Mouse (Mus musculus) stomach, embryonic 16.5 days (tissue): ENCODE data around the gene Magi1. TPM values are rescaled to one million over a fixed set of nuclear protein-coding genes. Genes with fewer than 3 reads are reported as not detected.
"Not testable (repeated sequence)": the region's sequence is repeated elsewhere in the genome, so short reads cannot be mapped to it uniquely, and the experiment has no call there.

ENCODE experiments used
- ATAC-seq: fragments of 200-750 bp; cut with Nextera tagmentation; 2 replicates; pipeline ENCODE4 v1.8.0; 2017; ENCODE audit warnings: moderate number of reproducible peaks, moderate TSS enrichment; ENCODE audit not compliant: insufficient read depth, low FRiP score
- H3K27ac ChIP-seq: fragments of 300-500 bp; sonication (generic); 2 replicates; pipeline ENCODE4 v1.5.1; 2014; ENCODE audit warnings: low read length
- H3K27me3 ChIP-seq: fragments of 300-500 bp; sonication (generic); 2 replicates; pipeline ENCODE4 v1.6.1; 2014; ENCODE audit warnings: low read length, control low read depth, mixed read lengths; ENCODE audit not compliant: control insufficient read depth, insufficient read depth
- H3K36me3 ChIP-seq: fragments of 300-500 bp; sonication (generic); 2 replicates; pipeline ENCODE4 v1.6.1; 2014; ENCODE audit warnings: low read length; ENCODE audit not compliant: control insufficient read depth, insufficient read depth
- H3K4me1 ChIP-seq: fragments of 300-500 bp; sonication (generic); 2 replicates; pipeline ENCODE4 v1.6.1; 2014; ENCODE audit warnings: low read length, control low read depth, mixed read lengths; ENCODE audit not compliant: control insufficient read depth, insufficient read depth
- H3K4me2 ChIP-seq: fragments of 300-500 bp; sonication (generic); 2 replicates; pipeline ENCODE4 v1.6.1; 2014; ENCODE audit warnings: low read depth, low read length, mixed read lengths
- H3K4me3 ChIP-seq: fragments of 300-500 bp; sonication (generic); replicated peaks from 2 replicates; pipeline ENCODE4 v1.5.1; 2014; ENCODE audit warnings: mild to moderate bottlenecking, low read length
- H3K9ac ChIP-seq: fragments of 300-500 bp; sonication (generic); 2 replicates; pipeline ENCODE4 v1.6.1; 2014; ENCODE audit warnings: low read length
- H3K9me3 ChIP-seq: fragments of 300-500 bp; sonication (generic); replicated peaks from 2 replicates; pipeline ENCODE4 v1.6.1; 2016; ENCODE audit warnings: low read length, control low read depth; ENCODE audit not compliant: control insufficient read depth
- WGBS: fragments of 180-500 bp; shearing (Covaris S2); extraction: QIAGEN DNeasy Blood & Tissue Kit; methylation state at CpG from one replicate; pipeline ENCODE4 v1.1.7; 2014; 5-methylcytosine and 5-hydroxymethylcytosine counted together
- polyA plus RNA-seq: library from polyadenylated mRNA; unstranded; fragments of >200 nt; fragmentation: Nextera tagmentation; extraction: Ambion mirVana; gene quantifications from 2 replicates; pipeline ENCODE4 v1.2.1, GENCODE M21; 2015

Gene Magi1
- polyA plus RNA-seq, 1 experiment from 2014 or later = 8.7 TPM

- H3K36me3 ChIP-seq, H3K4me2 ChIP-seq, H3K27me3 ChIP-seq, ATAC-seq, H3K4me3 ChIP-seq, H3K9me3 ChIP-seq, H3K4me1 ChIP-seq, H3K9ac ChIP-seq, H3K27ac ChIP-seq: not testable (repeated sequence)
- WGBS = 64% methylated on average over 2 of the region's 2 CpGs
These were observed 280.1 kb downstream of the Magi1 start for GRCm38 (mm10) chr6:94003586-94003985.

DNA sequence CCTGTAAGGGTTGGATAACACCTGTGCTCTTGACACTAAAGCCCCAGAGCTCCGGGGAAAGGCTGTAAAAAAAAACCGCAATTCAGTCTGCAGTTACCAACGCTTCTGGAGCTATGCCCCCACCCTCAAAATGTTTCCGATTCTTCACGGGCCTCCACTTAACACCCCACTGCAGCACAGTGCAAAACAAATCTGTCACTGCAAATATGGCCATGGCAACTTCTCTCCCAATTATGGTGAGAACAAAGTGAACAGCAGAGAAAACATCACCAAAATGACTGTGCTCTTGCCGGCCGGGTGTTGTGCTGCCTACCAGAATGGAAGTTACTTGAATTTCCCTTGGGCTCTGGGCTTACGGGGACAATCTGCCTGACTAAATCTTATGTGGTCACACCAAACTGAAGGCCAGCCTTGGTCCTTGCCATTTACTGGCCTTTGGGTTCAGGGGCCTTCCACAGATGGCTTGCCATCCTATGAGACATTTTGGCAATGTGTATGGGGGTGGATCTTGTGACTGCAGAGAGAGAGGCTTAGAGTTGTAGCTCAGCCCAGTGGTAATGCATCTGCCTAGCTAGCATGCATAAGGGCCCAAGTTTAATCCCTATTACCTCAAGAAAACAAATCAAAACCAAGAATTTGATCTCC lies 286.8 kb downstream of the Magi1 start:
- 90% methylated on average over 8 of the region's 8 CpGs for WGBS
- ATAC-seq = no peak
- H3K4me1 ChIP-seq = no peaks in the 10 kb centered on the region

DNA sequence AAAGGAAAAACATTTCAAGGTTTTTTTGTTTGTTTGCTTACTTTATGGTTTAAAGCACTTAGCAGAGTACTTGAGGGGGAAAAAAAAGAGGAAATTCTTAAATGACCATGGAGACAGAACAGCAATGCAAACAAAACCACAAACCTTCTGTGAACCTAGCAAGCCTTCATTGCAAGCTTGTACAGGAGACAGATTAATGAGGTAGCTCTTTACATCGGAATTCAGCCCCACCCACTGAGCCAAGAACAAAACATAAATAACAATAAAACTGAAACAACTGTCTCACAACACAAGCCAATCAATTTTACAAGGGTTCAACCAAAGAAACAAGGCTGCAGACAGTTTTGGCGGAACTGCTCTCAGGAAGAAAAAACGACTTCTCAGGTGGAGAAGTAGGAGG lies 296.2 kb downstream of the Magi1 start:
- Histone ChIP-seq H3K36me3 (no peaks in the 10 kb centered on the region), H3K27ac (no peak overlapping the region)
- no peak for ATAC-seq

More for the DNA sequence above, 286.8 kb downstream of the Magi1 start:
- Histone ChIP-seq H3K27me3 (no peaks in the 10 kb centered on the region), H3K9ac (no peak overlapping the region), H3K4me2 (no peak overlapping the region), H3K27ac (no peak overlapping the region), H3K4me3 (no peak overlapping the region), H3K9me3 (no peaks in the 10 kb centered on the region), H3K36me3 (no peaks in the 10 kb centered on the region)

GRCm38 (mm10) chr6:93985111-93985510 lies 298.6 kb downstream of the Magi1 start:
- Histone ChIP-seq H3K4me2 (no peak overlapping the region), H3K27me3 (no peaks in the 10 kb centered on the region), H3K9ac (no peak overlapping the region), H3K9me3 (no peaks in the 10 kb centered on the region), H3K27ac (no peak overlapping the region), H3K4me1 (peaks cover 3% of the 10 kb centered on the region; the same call in 1 of the 2 replicates), H3K4me3 (no peak overlapping the region), H3K36me3 (no peaks in the 10 kb centered on the region)
- 67% methylated on average over 9 of the region's 9 CpGs for WGBS
- ATAC-seq = no peak

More for the DNA sequence above, 296.2 kb downstream of the Magi1 start:
- Histone ChIP-seq H3K9me3 (no peaks in the 10 kb centered on the region), H3K4me2 (no peak overlapping the region), H3K4me3 (no peak overlapping the region), H3K27me3 (no peaks in the 10 kb centered on the region), H3K9ac (no peak overlapping the region), H3K4me1 (peaks cover 3% of the 10 kb centered on the region; the same call in 1 of the 2 replicates)
- 35% methylated on average over 3 of the region's 3 CpGs for WGBS

DNA sequence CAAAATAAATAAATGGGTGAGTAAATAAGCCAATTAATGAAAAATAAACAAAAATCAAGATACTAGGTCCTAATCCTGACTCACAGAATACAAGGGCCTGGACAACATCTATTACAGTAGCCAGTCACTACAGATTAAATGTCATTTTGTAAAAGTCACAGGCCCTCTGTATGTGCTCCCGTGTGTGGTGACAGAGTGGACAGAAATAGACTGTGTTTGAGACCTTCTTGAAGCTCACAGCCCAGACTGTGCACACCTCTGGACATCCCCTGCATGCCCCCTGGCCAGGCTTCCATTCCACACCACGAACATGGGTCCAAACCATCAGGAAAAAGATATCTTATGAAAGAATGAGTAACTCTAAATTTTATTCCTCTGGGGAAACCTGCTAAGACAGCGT lies 300.2 kb downstream of the Magi1 start:
- Histone ChIP-seq H3K27ac (no peak overlapping the region), H3K27me3 (no peaks in the 10 kb centered on the region), H3K9me3 (no peaks in the 10 kb centered on the region), H3K36me3 (no peaks in the 10 kb centered on the region), H3K4me2 (no peak overlapping the region), H3K4me1 (peaks cover 3% of the 10 kb centered on the region; the same call in 1 of the 2 replicates), H3K9ac (no peak overlapping the region), H3K4me3 (no peak overlapping the region)
- 82% methylated on average over 3 of the region's 3 CpGs for WGBS
- ATAC-seq = no peak

DNA sequence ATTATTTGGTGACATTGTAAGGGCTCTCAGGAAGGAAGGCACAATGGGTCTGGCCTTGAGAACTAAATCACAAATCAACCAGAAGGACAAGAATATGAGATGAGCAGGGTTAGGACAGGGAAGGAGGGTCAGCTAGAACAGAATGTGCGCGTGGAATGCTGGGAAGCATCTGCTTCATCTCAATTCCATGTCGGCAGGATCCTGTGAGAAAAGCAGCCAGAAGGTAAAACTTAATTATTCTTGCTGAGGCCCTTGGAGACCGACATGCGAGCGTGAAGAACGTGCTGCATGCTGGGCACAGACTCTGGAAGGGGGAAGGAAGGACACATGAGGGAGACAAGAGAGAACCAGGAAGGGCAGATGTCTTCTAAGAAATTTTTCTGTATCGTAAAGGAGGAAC lies 302.5 kb downstream of the Magi1 start:
- no peak overlapping the region for H3K4me2 ChIP-seq
- no peak overlapping the region for H3K27ac ChIP-seq
- no peaks in the 10 kb centered on the region for H3K9me3 ChIP-seq
- 43% methylated on average over 8 of the region's 8 CpGs for WGBS
- ATAC-seq = no peak
- H3K4me3 ChIP-seq = no peak overlapping the region
- no peaks in the 10 kb centered on the region for H3K4me1 ChIP-seq
- H3K36me3 ChIP-seq = no peaks in the 10 kb centered on the region
- H3K27me3 ChIP-seq = no peaks in the 10 kb centered on the region
- H3K9ac ChIP-seq = no peak overlapping the region

- ATAC-seq = no peak
- WGBS = 82% methylated on average over 3 of the region's 3 CpGs
- H3K9ac ChIP-seq = no peak overlapping the region
These were observed 304.5 kb downstream of the Magi1 start for GRCm38 (mm10) chr6:93979241-93979640.

DNA sequence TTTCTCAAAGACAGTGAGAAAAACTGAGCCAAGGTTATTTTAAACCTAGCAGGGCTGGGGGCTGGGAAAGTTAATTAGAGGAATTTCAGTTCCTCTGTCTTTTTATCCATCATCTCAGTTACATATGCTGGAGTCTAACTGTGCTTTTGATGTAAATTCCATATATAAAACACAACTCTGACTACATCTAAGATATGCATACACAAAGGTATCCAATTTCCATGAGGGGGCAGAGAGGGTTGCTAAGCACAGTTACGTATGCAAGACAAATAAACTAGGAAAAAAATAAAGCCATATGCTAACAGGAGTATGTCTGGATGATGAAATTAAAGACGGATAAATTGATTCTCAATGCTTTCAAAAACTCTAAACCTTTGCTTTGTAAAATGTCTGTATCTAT lies 315.0 kb downstream of the Magi1 start:
- Histone ChIP-seq H3K27me3 (no peaks in the 10 kb centered on the region), H3K4me1 (no peaks in the 10 kb centered on the region; the same call in 1 of the 2 replicates), H3K4me2 (no peak overlapping the region), H3K36me3 (no peaks in the 10 kb centered on the region), H3K4me3 (no peak overlapping the region), H3K9me3 (no peaks in the 10 kb centered on the region), H3K9ac (no peak overlapping the region), H3K27ac (no peak overlapping the region)
- no peak for ATAC-seq
- WGBS = 57% methylated on average over 2 of the region's 2 CpGs

More at GRCm38 (mm10) chr6:93979241-93979640, 304.5 kb downstream of the Magi1 start:
- Histone ChIP-seq H3K27me3 (no peaks in the 10 kb centered on the region), H3K9me3 (no peaks in the 10 kb centered on the region), H3K4me1 (no peaks in the 10 kb centered on the region), H3K4me3 (no peak overlapping the region), H3K36me3 (no peaks in the 10 kb centered on the region), H3K4me2 (no peak overlapping the region), H3K27ac (no peak overlapping the region)

GRCm38 (mm10) chr6:93962757-93963336 lies 320.9 kb downstream of the Magi1 start:
- 59% methylated on average over 5 of the region's 5 CpGs for WGBS
- ATAC-seq = no peak
- no peaks in the 10 kb centered on the region for H3K27me3 ChIP-seq
- no peaks in the 10 kb centered on the region for H3K4me1 ChIP-seq
- H3K36me3 ChIP-seq = no peaks in the 10 kb centered on the region
- H3K9ac ChIP-seq = no peak overlapping the region
- no peaks in the 10 kb centered on the region for H3K9me3 ChIP-seq
- H3K4me3 ChIP-seq = no peak overlapping the region
- H3K4me2 ChIP-seq = no peak overlapping the region
- no peak overlapping the region for H3K27ac ChIP-seq
